Mouse (Mus musculus) CH12.LX (cell line): ENCODE results near the gene Atxn2l.
A peak's percentile ranks its signal among the peaks of the same experiment; 100 is the strongest.

ENCODE experiments used
- BHLHE40 ChIP-seq: IDR thresholded peaks from 2 replicates; pipeline ENCODE4 v1.6.1; 2011; ENCODE audit warnings: mild to moderate bottlenecking, low read depth, low read length, improper control_type of control experiment
- CHD2 ChIP-seq: IDR thresholded peaks from 2 replicates; pipeline ENCODE4 v1.6.1; 2011; ENCODE audit warnings: low read length, improper control_type of control experiment
- CTCF ChIP-seq, 2 experiments: IDR thresholded peaks in 1 of 2; conservative IDR thresholded peaks in 1 of 2; 2 replicates each; pipeline ENCODE4 v1.5.1; 2011 to 2012; ENCODE audit warnings: low read depth in 2 of 2, low read length in 2 of 2, improper control_type of control experiment in 1 of 2, inconsistent platforms in 1 of 2, mild to moderate bottlenecking in 1 of 2, moderate library complexity in 1 of 2
- EP300 ChIP-seq: IDR thresholded peaks from 2 replicates; pipeline ENCODE4 v1.6.1; 2011; ENCODE audit warnings: low read length, improper control_type of control experiment
- MAZ ChIP-seq: IDR thresholded peaks from 2 replicates; pipeline ENCODE4 v1.6.1; 2012; ENCODE audit warnings: low read depth, mild to moderate bottlenecking, inconsistent platforms, low read length, improper control_type of control experiment, moderate library complexity
- MEF2A ChIP-seq: IDR thresholded peaks from 2 replicates; pipeline ENCODE4 v1.6.1; 2014; ENCODE audit warnings: low read depth, mild to moderate bottlenecking, inconsistent platforms, low read length, improper control_type of control experiment, borderline replicate concordance
- SMC3 ChIP-seq: IDR thresholded peaks from 2 replicates; pipeline ENCODE4 v1.6.1; 2011; ENCODE audit warnings: low read depth, low read length, improper control_type of control experiment

DNA sequence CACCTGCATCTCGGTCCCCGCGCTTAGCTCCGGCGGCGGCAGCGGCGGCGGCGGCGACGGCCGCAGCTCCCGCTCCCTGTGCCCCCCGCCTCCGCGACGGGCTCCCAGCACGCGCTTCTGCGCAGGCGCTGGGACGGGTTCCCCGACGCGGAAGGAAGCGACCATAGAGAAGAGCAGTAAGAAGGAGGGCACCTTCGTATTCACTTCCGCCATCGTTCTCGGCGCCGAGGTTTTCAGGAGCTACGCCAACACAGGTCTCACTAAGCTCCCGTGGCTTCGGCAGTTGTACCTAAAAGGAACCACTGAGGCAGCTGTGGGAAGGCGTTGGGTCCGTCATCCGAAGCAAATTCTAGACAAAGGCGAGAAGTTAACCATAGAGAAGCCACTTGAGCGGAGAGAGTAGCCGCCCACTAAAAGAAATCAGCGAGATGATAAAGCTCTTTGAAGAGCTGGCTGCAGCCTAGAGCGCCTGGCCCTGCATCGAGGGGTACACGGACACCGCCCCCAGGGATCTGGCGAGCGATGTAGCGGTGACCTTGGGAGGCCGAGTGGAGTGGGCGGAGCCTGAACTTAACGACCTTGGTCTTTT, 28.1 kb downstream of the Atxn2l start, which contains the start of gene Sh2b1:
- TF ChIP-seq MEF2A = 0 out of 2 replicates have a peak, but pooled peaks have one; percentile 32
- TF ChIP-seq MAZ = peak; percentile 77; the same call in 1 of the 2 replicates
- TF ChIP-seq CTCF (conservative IDR thresholded peaks at IDR 0.05 in 1 of 2, IDR thresholded peaks at IDR 0.05 in 1 of 2; ENCODE audit: low read depth in 2 of 2, low read length in 2 of 2) = peak in 1 of 2 experiments; percentile 63; a peak in 2 of 4 replicates
- TF ChIP-seq SMC3 = no peak
- no peak for TF ChIP-seq EP300
- TF ChIP-seq BHLHE40 = no peak
- no peak for TF ChIP-seq CHD2
